Mouse (Mus musculus) testis, adult 2 months (tissue): Measurements from ENCODE around the gene Mmachc. TPM values are rescaled to one million over a fixed set of nuclear protein-coding genes. Genes with fewer than 3 reads are reported as not detected.

Source experiments
- H3K27ac ChIP-seq: fragments of 200-500 bp; 2 replicates; pipeline ENCODE4 v1.5.1; 2012; ENCODE audit warnings: low read depth, low read length; ENCODE audit not compliant: control insufficient read depth, insufficient read depth
- H3K27me3 ChIP-seq: fragments of 200-500 bp; 2 replicates; pipeline ENCODE4 v1.6.1; 2012; ENCODE audit warnings: mild to moderate bottlenecking, low read length, moderate library complexity; ENCODE audit not compliant: control insufficient read depth, insufficient read depth
- H3K36me3 ChIP-seq: fragments of 200-500 bp; 2 replicates; pipeline ENCODE4 v1.6.1; 2012; ENCODE audit warnings: mild to moderate bottlenecking, low read length; ENCODE audit not compliant: control insufficient read depth, insufficient read depth
- H3K4me1 ChIP-seq: fragments of 200-500 bp; 2 replicates; pipeline ENCODE4 v1.6.1; 2012; ENCODE audit warnings: low read length; ENCODE audit not compliant: control insufficient read depth, insufficient read depth
- H3K4me3 ChIP-seq: fragments of 200-500 bp; 2 replicates; pipeline ENCODE4 v1.5.1; 2012; ENCODE audit warnings: low read depth, mild to moderate bottlenecking, low read length, moderate library complexity, mixed read lengths; ENCODE audit not compliant: control insufficient read depth
- CTCF ChIP-seq: fragments of 200-500 bp; IDR thresholded peaks from 2 replicates; pipeline ENCODE4 v1.5.1; 2012; ENCODE audit warnings: low read depth, mild to moderate bottlenecking, inconsistent platforms, low read length, moderate library complexity; ENCODE audit not compliant: control insufficient read depth, insufficient read depth, insufficient replicate concordance
- POLR2A ChIP-seq: fragments of 200-500 bp; IDR thresholded peaks from 2 replicates; pipeline ENCODE4 v1.6.1; 2012; ENCODE audit warnings: low read depth, mild to moderate bottlenecking, inconsistent platforms, low read length, moderate library complexity; ENCODE audit not compliant: control insufficient read depth
- polyA plus RNA-seq: library from polyadenylated mRNA; depleted of rRNA; stranded (reverse); fragments of >200 nt; gene quantifications from 2 replicates; pipeline ENCODE4 v1.2.3, GENCODE M21; 2012; rRNA removed

Mmachc gene
- polyA plus RNA-seq: 24.9 and 26.8 TPM in 2 replicates

GRCm38 (mm10) chr4:116708201-116708764 is at the start of gene Mmachc, which contains the start of gene Ccdc163:
TSS of gene Mmachc (minus strand) at chr4:116708406.
TSS of gene Ccdc163 (plus strand) at chr4:116708509.
- Histone ChIP-seq H3K27ac (peak within 1 kb of the TSS; percentile 99), H3K4me1 (no peaks in the 10 kb centered on the region), H3K4me3 (peak within 1 kb of the TSS; percentile 100), H3K27me3 (no peaks in the 10 kb centered on the region), H3K36me3 (peaks cover 1% of the 10 kb centered on the region)
- TF ChIP-seq CTCF: no peak
- peak; percentile 88 for TF ChIP-seq POLR2A

DNA sequence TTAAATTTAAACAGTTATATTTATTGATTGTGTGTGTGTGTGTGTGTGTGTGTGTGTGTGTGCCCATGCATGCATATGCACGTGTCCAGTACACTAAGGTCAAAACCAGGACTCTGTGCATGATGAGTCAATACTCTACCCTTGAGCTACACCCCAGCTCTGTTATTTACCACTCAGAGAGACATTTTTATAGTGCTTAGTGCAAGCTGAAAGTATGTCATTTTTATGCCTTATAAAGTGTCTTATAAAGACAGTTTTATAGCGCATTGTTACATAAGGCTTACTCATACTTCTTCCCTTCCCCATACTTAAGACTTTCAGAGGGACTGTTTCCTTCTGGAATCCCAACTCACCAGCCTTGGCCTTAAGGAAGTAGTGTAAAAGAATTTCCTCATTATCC is 41.5 kb upstream of the Mmachc start:
- Histone ChIP-seq H3K4me1 (no peaks in the 10 kb centered on the region), H3K27me3 (no peaks in the 10 kb centered on the region), H3K36me3 (no peaks in the 10 kb centered on the region), H3K27ac (no peak overlapping the region), H3K4me3 (no peak overlapping the region)
- TF ChIP-seq CTCF: no peak
- TF ChIP-seq POLR2A: no peak

DNA sequence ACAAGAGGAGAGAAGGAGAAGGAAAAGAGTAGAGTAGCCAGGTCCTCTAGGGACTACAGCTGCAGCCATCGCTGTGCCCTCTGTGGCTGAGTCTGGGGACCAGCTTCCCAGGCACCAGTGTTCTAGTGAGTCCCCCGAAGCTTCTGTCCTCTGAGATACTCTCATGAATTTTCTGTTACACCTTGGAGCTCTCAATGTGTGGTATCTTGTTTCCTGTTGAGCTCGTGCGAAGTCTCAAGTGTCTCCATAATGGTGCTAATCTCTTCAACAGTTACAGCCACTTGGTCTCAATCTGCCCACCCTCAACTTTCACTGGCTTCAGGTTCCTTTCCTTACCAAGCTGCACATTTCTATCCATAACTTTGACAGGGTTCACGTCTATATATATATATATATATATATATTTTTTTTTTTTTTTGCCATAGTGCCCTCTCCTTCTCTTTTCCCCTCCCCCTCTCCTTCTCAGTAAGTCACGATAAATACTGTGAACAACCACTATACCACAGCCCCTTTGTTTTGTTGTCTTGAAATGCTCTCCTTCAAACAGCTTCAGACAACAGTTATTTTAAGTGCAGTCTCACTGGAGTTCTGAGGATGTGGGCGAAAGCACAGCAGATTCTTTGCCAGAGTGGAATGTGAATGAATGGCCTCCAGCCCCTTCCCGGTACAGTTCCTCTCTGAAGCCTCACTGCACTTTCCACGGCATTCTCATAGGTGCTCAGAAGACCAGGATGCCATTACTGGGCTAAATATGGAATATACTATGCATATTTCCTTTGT is 31.0 kb upstream of the Mmachc start:
- Histone ChIP-seq H3K27ac (no peak overlapping the region), H3K4me1 (no peaks in the 10 kb centered on the region), H3K27me3 (no peaks in the 10 kb centered on the region), H3K4me3 (no peak overlapping the region), H3K36me3 (no peaks in the 10 kb centered on the region)
- no peak for TF ChIP-seq CTCF
- TF ChIP-seq POLR2A: no peak

- TF ChIP-seq POLR2A (no peak), CTCF (no peak)
- no peak overlapping the region for H3K4me3 ChIP-seq
- H3K27ac ChIP-seq: no peak overlapping the region
- H3K27me3 ChIP-seq: no peaks in the 10 kb centered on the region
- H3K36me3 ChIP-seq: no peaks in the 10 kb centered on the region
- no peaks in the 10 kb centered on the region for H3K4me1 ChIP-seq
These were observed 26.8 kb upstream of the Mmachc start for GRCm38 (mm10) chr4:116734996-116735395.

DNA sequence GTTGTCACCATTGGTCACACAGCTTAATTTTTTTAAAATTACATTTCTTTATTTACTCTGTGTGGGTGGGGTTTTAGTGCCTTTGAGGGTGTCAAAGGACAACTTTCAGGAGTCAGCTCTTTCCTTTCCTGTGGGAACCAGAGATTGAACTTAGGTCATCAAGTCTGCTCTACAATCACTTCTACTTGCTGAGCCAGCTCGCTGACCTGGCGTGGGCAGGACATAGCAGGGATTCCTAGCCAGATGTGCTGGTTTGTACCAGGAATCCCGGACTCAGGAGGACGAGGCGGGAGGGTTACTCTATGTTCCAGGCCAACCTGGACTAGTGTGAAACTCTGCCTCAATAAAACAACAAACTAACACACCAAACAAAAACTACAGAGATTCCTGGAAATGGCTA is 24.1 kb upstream of the Mmachc start:
- Histone ChIP-seq H3K36me3 (no peaks in the 10 kb centered on the region), H3K27me3 (no peaks in the 10 kb centered on the region), H3K27ac (no peak overlapping the region), H3K4me3 (no peak overlapping the region), H3K4me1 (no peaks in the 10 kb centered on the region)
- TF ChIP-seq POLR2A (no peak), CTCF (no peak)

DNA sequence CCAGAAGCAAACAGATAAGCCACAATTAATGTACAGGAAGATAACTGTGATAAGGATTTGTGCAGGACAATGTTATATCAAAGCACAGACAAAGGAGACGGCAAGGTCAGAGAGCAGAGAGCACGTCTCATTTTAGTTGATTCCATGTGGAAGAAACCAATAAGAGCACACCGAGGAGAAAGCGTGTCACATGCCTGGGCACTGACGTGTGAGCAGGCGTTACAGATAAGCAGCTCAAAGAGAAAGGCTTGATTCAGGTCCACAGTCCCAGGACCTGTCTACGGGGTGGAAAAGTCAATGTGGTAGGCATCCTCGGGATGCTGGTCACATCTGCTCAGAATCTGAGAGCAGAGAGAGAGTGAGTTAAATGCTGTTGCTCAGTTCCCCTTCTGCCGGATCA is 22.9 kb upstream of the Mmachc start:
- Histone ChIP-seq H3K4me1 (no peaks in the 10 kb centered on the region), H3K4me3 (no peak overlapping the region), H3K27me3 (no peaks in the 10 kb centered on the region), H3K27ac (no peak overlapping the region), H3K36me3 (no peaks in the 10 kb centered on the region)
- TF ChIP-seq CTCF (no peak), POLR2A (no peak)

- no peak overlapping the region for H3K27ac ChIP-seq
- H3K4me3 ChIP-seq: no peak overlapping the region
- H3K36me3 ChIP-seq: no peaks in the 10 kb centered on the region; the same call in 1 of the 2 replicates
- no peak for TF ChIP-seq CTCF
- TF ChIP-seq POLR2A: no peak
- no peaks in the 10 kb centered on the region for H3K27me3 ChIP-seq
- H3K4me1 ChIP-seq: no peaks in the 10 kb centered on the region
These were observed 21.3 kb upstream of the Mmachc start for GRCm38 (mm10) chr4:116729532-116729931.
